Mouse (Mus musculus) neutrophil, adult 5-6 weeks (primary cell): Measurements from ENCODE around the gene Gm19684. TPM values are rescaled to one million over a fixed set of nuclear protein-coding genes. Genes with fewer than 3 reads are reported as not detected.
"Not testable (repeated sequence)": the region's sequence is repeated elsewhere in the genome, so short reads cannot be mapped to it uniquely, and the experiment has no call there.

ENCODE experiments used
- ATAC-seq: fragments of 151-379, 151-347 bp; 2 replicates; pipeline ENCODE4 v1.8.0; 2017; ENCODE audit warnings: mild to moderate bottlenecking, moderate TSS enrichment; ENCODE audit not compliant: insufficient number of reproducible peaks, poor library complexity, low FRiP score, severe bottlenecking; ENCODE audit errors: extremely low read depth
- total RNA-seq: library from RNA; stranded (forward); fragments of 200-1000 nt; gene quantifications from 2 replicates; pipeline ENCODE4 v1.2.3, GENCODE M21; 2017

The Gm19684 gene
- total RNA-seq, 1 experiment from 2014 or later = 1.2 TPM

- ATAC-seq = not testable (repeated sequence)
Observed at GRCm38 (mm10) chr17:36128525-36128924, 7.0 kb downstream of the Gm19684 start.

- ATAC-seq = not testable (repeated sequence)
Observed at GRCm38 (mm10) chr17:36128968-36129817, 7.7 kb downstream of the Gm19684 start, which contains the start of gene Gm7030. Gene Gm7030, minus strand, starts transcription at chr17:36129425.

- no peak for ATAC-seq
Observed at GRCm38 (mm10) chr17:36131516-36132265, 10.2 kb downstream of the Gm19684 start.

- peak; percentile 36; the same call in 1 of the 2 replicates for ATAC-seq
Observed at GRCm38 (mm10) chr17:36135421-36136231, 14.1 kb downstream of the Gm19684 start.

- not testable (repeated sequence) for ATAC-seq
Observed at GRCm38 (mm10) chr17:36136299-36136848, 14.9 kb downstream of the Gm19684 start.

- 0 out of 2 replicates have a peak, but pooled peaks have one; percentile 13 for ATAC-seq
Observed at GRCm38 (mm10) chr17:36145111-36145860, 23.8 kb downstream of the Gm19684 start.

- not testable (repeated sequence) for ATAC-seq
Observed at GRCm38 (mm10) chr17:36145861-36146156, 24.3 kb downstream of the Gm19684 start.

- ATAC-seq = not testable (repeated sequence)
Observed at GRCm38 (mm10) chr17:36146937-36147336, 25.5 kb downstream of the Gm19684 start.

- ATAC-seq = not testable (repeated sequence)
Observed at GRCm38 (mm10) chr17:36148468-36148867, 27.0 kb downstream of the Gm19684 start.

GRCm38 (mm10) chr17:36151200-36151599 is 29.7 kb downstream of the Gm19684 start:
- ATAC-seq = not testable (repeated sequence)

GRCm38 (mm10) chr17:36154271-36155149 is 33.0 kb downstream of the Gm19684 start:
- ATAC-seq = no peak

- not testable (repeated sequence) for ATAC-seq
Observed at GRCm38 (mm10) chr17:36157782-36158181, 36.3 kb downstream of the Gm19684 start.

GRCm38 (mm10) chr17:36158264-36158663 is 36.8 kb downstream of the Gm19684 start:
- ATAC-seq = not testable (repeated sequence)

GRCm38 (mm10) chr17:36161129-36162051 is 39.9 kb downstream of the Gm19684 start:
- 0 out of 2 replicates have a peak, but pooled peaks have one; percentile 17 for ATAC-seq

- ATAC-seq = not testable (repeated sequence)
Observed at GRCm38 (mm10) chr17:36166901-36167300, 45.4 kb downstream of the Gm19684 start.
